Mouse (Mus musculus) lung, postnatal 36 days (tissue): ENCODE results near the gene Dusp14.

Source experiments
- DNase-seq: peaks from one replicate; pipeline ENCODE4 v3.0.0; 2022; ENCODE audit warnings: mixed read lengths

Gene Dusp14

GRCm38 (mm10) chr11:84066071-84066481, 3.0 kb downstream of the Dusp14 start:
- DNase-seq: no peak

- DNase-seq: no peak
These were observed 5.3 kb downstream of the Dusp14 start for GRCm38 (mm10) chr11:84063631-84064209.

GRCm38 (mm10) chr11:84062805-84063204, 6.3 kb downstream of the Dusp14 start:
- DNase-seq: peak; percentile 59

GRCm38 (mm10) chr11:84061881-84062280, 7.2 kb downstream of the Dusp14 start:
- DNase-seq: no peak

- no peak for DNase-seq
These were observed 8.4 kb downstream of the Dusp14 start for GRCm38 (mm10) chr11:84060635-84061034.

GRCm38 (mm10) chr11:84059784-84060183, 9.3 kb downstream of the Dusp14 start:
- no peak for DNase-seq

- DNase-seq: no peak
These were observed 11.6 kb downstream of the Dusp14 start for GRCm38 (mm10) chr11:84057418-84057817.

GRCm38 (mm10) chr11:84053524-84054163, 15.4 kb downstream of the Dusp14 start:
- peak; percentile 54 for DNase-seq

- DNase-seq: no peak
These were observed 16.0 kb downstream of the Dusp14 start for GRCm38 (mm10) chr11:84053055-84053454.

- DNase-seq: no peak
These were observed 20.6 kb downstream of the Dusp14 start for GRCm38 (mm10) chr11:84048411-84048810.

GRCm38 (mm10) chr11:84047270-84047669, 21.8 kb downstream of the Dusp14 start:
- no peak for DNase-seq

GRCm38 (mm10) chr11:84044988-84045387, 24.1 kb downstream of the Dusp14 start:
- no peak for DNase-seq

- DNase-seq: peak; percentile 41
These were observed 26.0 kb downstream of the Dusp14 start for GRCm38 (mm10) chr11:84042808-84043762.

GRCm38 (mm10) chr11:84040621-84041020, 28.4 kb downstream of the Dusp14 start:
- DNase-seq: peak; percentile 55

- DNase-seq: peak; percentile 21
These were observed 35.4 kb downstream of the Dusp14 start for GRCm38 (mm10) chr11:84033671-84034070.

GRCm38 (mm10) chr11:84032559-84032958, 36.5 kb downstream of the Dusp14 start:
- DNase-seq: no peak

- DNase-seq: peak; percentile 70
These were observed 37.1 kb downstream of the Dusp14 start for GRCm38 (mm10) chr11:84031971-84032370.

- DNase-seq: peak; percentile 92
These were observed 40.6 kb downstream of the Dusp14 start for GRCm38 (mm10) chr11:84028271-84029028.

- DNase-seq: no peak
These were observed 41.8 kb downstream of the Dusp14 start for GRCm38 (mm10) chr11:84027231-84027630.

GRCm38 (mm10) chr11:84016810-84017508, 52.1 kb downstream of the Dusp14 start:
- DNase-seq: no peak

- DNase-seq: peak; percentile 10
These were observed 52.8 kb downstream of the Dusp14 start for GRCm38 (mm10) chr11:84016147-84016809.

- DNase-seq: no peak
These were observed 56.0 kb downstream of the Dusp14 start for GRCm38 (mm10) chr11:84013105-84013504.
